Mouse (Mus musculus) liver, embryonic 16.5 days (tissue): Measurements from ENCODE around the gene Lrrtm1. TPM values are rescaled to one million over a fixed set of nuclear protein-coding genes. Genes with fewer than 3 reads are reported as not detected.

ENCODE experiments used
- ATAC-seq: fragments of 200-750 bp; cut with Nextera tagmentation; 2 replicates; pipeline ENCODE4 v1.8.0; 2017; ENCODE audit warnings: low read depth, mild to moderate bottlenecking, moderate number of reproducible peaks, moderate library complexity
- H3K27ac ChIP-seq: fragments of 300-500 bp; sonication (generic); 2 replicates; pipeline ENCODE4 v1.5.1; 2014; ENCODE audit warnings: mild to moderate bottlenecking, low read length
- H3K27me3 ChIP-seq: fragments of 300-500 bp; sonication (generic); 2 replicates; pipeline ENCODE4 v1.6.1; 2014; ENCODE audit warnings: low read depth, low read length, mixed read lengths; ENCODE audit not compliant: control insufficient read depth, insufficient read depth
- H3K36me3 ChIP-seq: fragments of 300-500 bp; sonication (generic); 2 replicates; pipeline ENCODE4 v1.6.1; 2014; ENCODE audit warnings: mild to moderate bottlenecking; ENCODE audit not compliant: control insufficient read depth, insufficient read depth
- H3K4me1 ChIP-seq: fragments of 300-500 bp; sonication (generic); 2 replicates; pipeline ENCODE4 v1.6.1; 2014; ENCODE audit warnings: low read depth, low read length, mixed read lengths; ENCODE audit not compliant: control insufficient read depth
- H3K4me2 ChIP-seq: fragments of 300-500 bp; sonication (generic); 2 replicates; pipeline ENCODE4 v1.6.1; 2014; ENCODE audit warnings: low read depth, low read length, mixed read lengths
- H3K4me3 ChIP-seq: fragments of 300-500 bp; sonication (generic); 2 replicates; pipeline ENCODE4 v1.5.1; 2014; ENCODE audit warnings: low read depth, mild to moderate bottlenecking, low read length
- H3K9ac ChIP-seq: fragments of 300-500 bp; sonication (generic); 2 replicates; pipeline ENCODE4 v1.6.1; 2014; ENCODE audit warnings: low read depth, low read length
- H3K9me3 ChIP-seq: fragments of 300-500 bp; sonication (generic); replicated peaks from 2 replicates; pipeline ENCODE4 v1.6.1; 2016; ENCODE audit warnings: low read length; ENCODE audit not compliant: control insufficient read depth
- WGBS: fragments of 180-500 bp; shearing (Covaris S2); extraction: QIAGEN DNeasy Blood & Tissue Kit; methylation state at CpG from one replicate; pipeline ENCODE4 v1.1.7; 2014; ENCODE audit not compliant: insufficient replicate concordance; 5-methylcytosine and 5-hydroxymethylcytosine counted together
- polyA plus RNA-seq: library from polyadenylated mRNA; unstranded; fragments of >200 nt; fragmentation: Nextera tagmentation; extraction: Ambion mirVana; gene quantifications from 2 replicates; pipeline ENCODE4 v1.2.1, GENCODE M21; 2015

Lrrtm1 gene
- polyA plus RNA-seq, 1 experiment from 2014 or later, result not detected

DNA sequence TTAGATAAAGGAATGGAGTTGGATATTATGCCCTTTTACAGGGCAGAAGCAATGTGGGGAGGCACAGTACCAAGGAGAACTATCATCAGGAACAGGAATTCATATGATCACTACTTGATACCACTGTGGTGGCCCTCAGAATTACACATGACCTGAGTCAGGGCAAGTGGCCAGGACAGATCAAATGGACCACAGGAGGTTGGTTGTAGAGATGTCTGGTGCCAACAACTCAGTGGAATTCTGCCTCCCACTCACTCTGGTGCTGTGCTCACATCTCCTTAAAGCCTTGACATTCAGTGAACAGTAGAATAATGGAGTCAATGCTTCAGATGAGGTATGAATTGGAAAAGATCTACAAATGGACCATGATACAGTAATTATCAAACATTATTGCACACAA is 45.9 kb downstream of the Lrrtm1 start:
- H3K27me3 ChIP-seq, result no peaks in the 10 kb centered on the region
- no peak overlapping the region for H3K27ac ChIP-seq
- H3K9ac ChIP-seq, result no peak overlapping the region
- no peak overlapping the region for H3K4me2 ChIP-seq
- H3K9me3 ChIP-seq, result no peaks in the 10 kb centered on the region
- H3K4me1 ChIP-seq, result no peaks in the 10 kb centered on the region
- no peaks in the 10 kb centered on the region for H3K36me3 ChIP-seq
- no peak overlapping the region for H3K4me3 ChIP-seq
- ATAC-seq, result no peak

DNA sequence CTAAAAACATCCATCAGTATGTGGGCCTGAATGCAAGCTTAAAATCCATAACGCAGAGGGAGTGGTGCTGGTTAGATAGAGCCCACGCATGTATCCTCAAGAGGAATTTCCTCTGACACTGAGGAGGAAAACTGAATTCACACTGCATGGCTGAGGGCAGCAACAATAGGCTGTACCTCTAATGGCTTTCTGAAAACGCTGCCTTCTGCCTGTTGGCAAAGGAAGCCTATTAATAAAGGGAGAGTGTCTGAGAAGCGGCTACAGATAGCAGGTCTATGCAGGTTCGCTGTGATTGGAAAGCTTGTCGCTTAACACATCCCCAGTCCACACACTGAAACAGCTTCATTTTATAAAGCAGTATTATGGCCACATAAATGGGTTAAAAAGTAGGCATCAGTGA is 48.9 kb downstream of the Lrrtm1 start:
- WGBS, result 50% methylated on average over 6 of the region's 6 CpGs
- no peaks in the 10 kb centered on the region for H3K9me3 ChIP-seq
- no peak overlapping the region for H3K27ac ChIP-seq
- no peaks in the 10 kb centered on the region for H3K36me3 ChIP-seq
- H3K4me1 ChIP-seq, result no peaks in the 10 kb centered on the region
- H3K9ac ChIP-seq, result no peak overlapping the region
- no peak overlapping the region for H3K4me2 ChIP-seq
- ATAC-seq, result no peak
- no peaks in the 10 kb centered on the region for H3K27me3 ChIP-seq
- H3K4me3 ChIP-seq, result no peak overlapping the region

DNA sequence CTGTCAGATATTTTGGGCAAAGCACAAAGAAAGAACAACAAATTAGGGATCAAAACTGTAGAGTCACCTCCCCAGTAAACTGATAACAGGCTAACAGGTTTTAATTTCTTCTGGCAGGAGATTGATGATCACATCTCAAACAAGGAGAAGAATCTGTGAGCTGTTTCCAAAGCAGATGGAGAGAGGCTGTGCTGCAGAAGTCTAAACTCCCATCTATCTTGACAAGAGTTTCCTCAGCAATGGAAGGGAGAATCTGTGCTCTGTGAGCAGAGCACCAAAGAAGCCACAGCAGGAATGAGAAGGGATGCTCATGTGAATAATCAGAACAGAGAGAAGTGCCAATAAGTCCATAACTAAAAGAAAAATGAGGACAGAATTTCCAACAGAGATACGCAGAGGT is 58.8 kb downstream of the Lrrtm1 start:
- Histone ChIP-seq H3K4me1 (no peaks in the 10 kb centered on the region), H3K4me2 (no peak overlapping the region), H3K27ac (no peak overlapping the region), H3K4me3 (no peak overlapping the region), H3K36me3 (no peaks in the 10 kb centered on the region), H3K27me3 (no peaks in the 10 kb centered on the region), H3K9me3 (no peaks in the 10 kb centered on the region), H3K9ac (no peak overlapping the region)
- ATAC-seq, result no peak
- WGBS, result 69% methylated on average over 1 of the region's 1 CpGs

DNA sequence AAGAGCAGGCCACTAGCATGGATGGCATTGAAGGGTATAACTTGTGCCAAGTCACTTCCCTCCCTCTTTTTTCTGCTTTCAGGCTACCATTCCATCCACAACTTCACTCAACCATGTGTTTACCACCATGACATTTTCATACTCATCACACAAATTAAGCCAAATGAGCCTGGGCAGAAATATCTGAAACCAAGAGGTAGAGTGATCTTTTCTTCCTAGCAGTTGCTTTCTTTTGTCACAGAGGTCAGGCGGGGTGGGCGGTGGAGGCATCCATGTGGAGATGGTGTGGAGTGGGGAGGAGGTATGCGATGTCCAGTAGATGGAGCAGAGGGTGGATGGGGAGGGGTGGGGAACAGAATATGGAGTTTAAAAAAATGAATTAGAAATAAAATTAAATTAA is 64.3 kb downstream of the Lrrtm1 start:
- no peaks in the 10 kb centered on the region for H3K36me3 ChIP-seq
- WGBS, result 80% methylated on average over 3 of the region's 3 CpGs
- H3K4me1 ChIP-seq, result no peaks in the 10 kb centered on the region
- no peaks in the 10 kb centered on the region for H3K9me3 ChIP-seq
- no peak overlapping the region for H3K27ac ChIP-seq
- H3K4me3 ChIP-seq, result no peak overlapping the region
- no peak overlapping the region for H3K9ac ChIP-seq
- no peaks in the 10 kb centered on the region for H3K27me3 ChIP-seq
- no peak for ATAC-seq
- no peak overlapping the region for H3K4me2 ChIP-seq
